Mouse (Mus musculus): ENCODE results near the gene Apol7a. TPM values are rescaled to one million over a fixed set of nuclear protein-coding genes. Genes with fewer than 3 reads are reported as not detected.
"Not testable (repeated sequence)": the region's sequence is repeated elsewhere in the genome, so short reads cannot be mapped to it uniquely, and the experiment has no call there.

Gene Apol7a
- polyA plus RNA-seq (2015; fragmentation: Nextera tagmentation; extraction: Ambion mirVana): 0.14 and 0.15 TPM in 2 replicates

DNA sequence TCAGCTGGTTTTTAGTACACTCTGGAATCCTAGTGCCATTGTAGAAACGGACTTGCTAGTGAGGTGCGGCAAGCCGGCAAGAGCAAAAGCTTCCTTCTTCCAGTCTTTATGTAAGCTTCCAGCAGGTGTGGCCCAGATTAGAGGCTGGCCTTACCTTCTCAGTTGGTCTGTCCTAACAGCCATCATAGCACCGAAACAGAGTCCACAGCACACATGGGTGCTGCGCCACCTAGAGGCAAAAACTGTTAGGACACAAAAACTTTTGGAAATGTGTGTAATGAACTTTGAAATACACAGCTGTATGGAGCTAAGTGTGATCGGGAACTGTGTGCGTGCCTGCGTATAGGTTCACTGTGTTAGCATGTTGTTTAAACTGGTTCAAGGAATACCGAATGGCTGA lies at the start of gene Apol7a:
Gene Apol7a (minus strand): TSS at position 84 of the 400 bp plus-strand sequence.
- not testable (repeated sequence) for H3K9me3 ChIP-seq (replicated peaks); H3K4me2 ChIP-seq; H3K27me3 ChIP-seq; H3K36me3 ChIP-seq; ATAC-seq (replicated peaks; ENCODE audit: insufficient number of reproducible peaks, insufficient read depth, low FRiP score, low read depth); H3K9ac ChIP-seq; H3K4me3 ChIP-seq
- Histone ChIP-seq H3K4me1 (replicated peaks) (peaks cover 11% of the 10 kb centered on the region), H3K27ac (peak within 1 kb of the TSS; percentile 68)
- 62% methylated on average over 9 of the region's 9 CpGs for WGBS

GRCm38 (mm10) chr15:77447392-77447791 lies 48.5 kb upstream of the Apol7a start, which contains the start of gene Apol7b:
TSS of gene Apol7b (minus strand) at chr15:77447492.
- not testable (repeated sequence) for H3K4me3 ChIP-seq; H3K9me3 ChIP-seq (replicated peaks); H3K4me2 ChIP-seq; H3K9ac ChIP-seq; H3K27ac ChIP-seq; ATAC-seq (replicated peaks; ENCODE audit: insufficient number of reproducible peaks, insufficient read depth, low FRiP score, low read depth); H3K27me3 ChIP-seq; H3K4me1 ChIP-seq (replicated peaks); H3K36me3 ChIP-seq
- 80% methylated on average over 2 of the region's 2 CpGs for WGBS

DNA sequence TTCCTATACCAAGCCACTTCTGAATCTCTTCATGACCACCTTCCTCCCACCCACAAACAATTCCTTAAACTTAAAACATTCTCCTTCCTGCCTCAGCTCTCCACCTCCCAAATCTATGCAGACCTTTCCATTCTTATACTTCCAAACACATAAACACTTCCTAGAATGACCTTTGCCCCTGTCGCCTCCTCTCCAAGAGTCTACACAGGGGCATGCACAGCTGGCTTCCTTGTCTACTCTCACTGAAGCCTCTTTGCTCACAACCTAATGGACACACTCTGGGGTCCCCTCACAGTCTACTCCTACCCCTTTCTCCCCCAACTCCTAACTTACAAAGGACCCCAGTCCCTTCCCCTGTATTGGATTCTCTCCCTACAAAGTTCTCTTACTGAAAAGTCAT lies 46.8 kb upstream of the Apol7a start:
- WGBS: 88% methylated on average over 1 of the region's 1 CpGs
- not testable (repeated sequence) for H3K9me3 ChIP-seq (replicated peaks); ATAC-seq (replicated peaks; ENCODE audit: insufficient number of reproducible peaks, insufficient read depth, low FRiP score, low read depth)

DNA sequence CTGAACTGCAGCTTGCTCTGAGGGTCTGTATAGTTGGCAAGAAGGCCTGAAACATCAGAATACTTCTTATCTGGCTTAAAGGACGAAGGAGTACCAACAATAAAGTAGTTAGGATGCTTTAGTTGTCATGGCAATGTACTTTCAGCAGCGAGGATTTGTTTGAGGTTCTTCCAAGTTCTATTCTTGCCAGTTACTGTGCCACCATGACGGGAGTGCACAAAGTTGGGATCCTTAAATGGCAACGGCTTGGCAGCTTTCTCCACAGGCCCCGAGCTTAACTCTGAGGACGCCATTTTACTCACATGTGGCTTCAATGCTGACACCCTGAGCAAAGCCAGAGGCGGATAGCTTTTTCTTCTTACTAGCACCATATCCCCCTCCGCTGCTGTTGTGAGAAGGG lies 45.8 kb upstream of the Apol7a start:
- not testable (repeated sequence) for H3K9me3 ChIP-seq (replicated peaks); H3K36me3 ChIP-seq; H3K4me2 ChIP-seq; H3K4me3 ChIP-seq; H3K4me1 ChIP-seq (replicated peaks); ATAC-seq (replicated peaks; ENCODE audit: insufficient number of reproducible peaks, insufficient read depth, low FRiP score, low read depth); H3K27me3 ChIP-seq; H3K9ac ChIP-seq; H3K27ac ChIP-seq
- 73% methylated on average over 8 of the region's 8 CpGs for WGBS

More for the DNA sequence above, 46.8 kb upstream of the Apol7a start:
- H3K4me1 ChIP-seq (replicated peaks); H3K27ac ChIP-seq; H3K4me2 ChIP-seq; H3K36me3 ChIP-seq; H3K27me3 ChIP-seq; H3K4me3 ChIP-seq; H3K9ac ChIP-seq: not testable (repeated sequence)

DNA sequence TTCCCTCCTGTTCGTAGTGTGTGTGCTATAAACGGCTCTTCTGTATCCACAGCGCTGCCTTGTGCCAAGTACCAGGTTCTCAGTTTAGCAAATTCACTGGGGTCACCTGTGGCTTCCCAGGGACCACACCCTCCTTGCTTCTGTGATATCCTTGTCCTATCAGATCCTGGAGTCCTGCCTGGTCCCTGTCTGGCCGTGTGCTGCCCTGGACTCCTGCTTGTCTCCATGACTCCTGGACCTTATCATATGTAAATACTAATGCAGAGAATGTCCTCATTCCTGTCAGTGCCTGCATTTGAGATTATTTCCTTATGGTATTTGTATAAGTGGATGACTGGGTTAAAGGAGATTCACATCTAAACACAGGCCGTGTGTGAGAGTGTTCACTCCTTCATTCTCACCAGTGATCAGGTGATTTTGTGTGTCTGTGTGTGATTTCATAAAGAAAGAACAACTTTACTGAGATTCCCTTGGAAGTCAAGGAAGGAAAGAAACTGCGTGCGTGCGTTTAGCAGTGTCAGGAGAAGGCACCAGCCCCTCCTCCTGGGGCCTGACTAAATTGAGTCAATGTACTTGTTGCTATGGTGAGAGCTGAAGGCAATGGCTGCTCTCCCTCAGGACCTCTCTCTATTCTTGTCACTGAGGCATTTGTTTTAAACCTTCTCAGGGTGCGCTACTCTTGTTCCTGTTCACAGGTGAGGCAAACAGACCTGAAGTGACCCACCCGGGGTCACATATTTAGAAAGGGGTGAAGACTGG lies 30.0 kb upstream of the Apol7a start:
- not testable (repeated sequence) for H3K4me3 ChIP-seq; H3K36me3 ChIP-seq; H3K4me1 ChIP-seq (replicated peaks); H3K4me2 ChIP-seq; ATAC-seq (replicated peaks; ENCODE audit: insufficient number of reproducible peaks, insufficient read depth, low FRiP score, low read depth); H3K27ac ChIP-seq; H3K9ac ChIP-seq; H3K27me3 ChIP-seq; H3K9me3 ChIP-seq (replicated peaks)
- WGBS: 30% methylated on average over 9 of the region's 10 CpGs

- not testable (repeated sequence) for H3K4me2 ChIP-seq; H3K9me3 ChIP-seq (replicated peaks); H3K27me3 ChIP-seq; H3K9ac ChIP-seq; H3K27ac ChIP-seq; H3K36me3 ChIP-seq; H3K4me3 ChIP-seq; H3K4me1 ChIP-seq (replicated peaks)
- 47% methylated on average over 5 of the region's 7 CpGs for WGBS
- ATAC-seq (replicated peaks; ENCODE audit: insufficient number of reproducible peaks, insufficient read depth, low FRiP score, low read depth): peak; percentile 62
These were observed 24.0 kb upstream of the Apol7a start for GRCm38 (mm10) chr15:77422925-77423324.

DNA sequence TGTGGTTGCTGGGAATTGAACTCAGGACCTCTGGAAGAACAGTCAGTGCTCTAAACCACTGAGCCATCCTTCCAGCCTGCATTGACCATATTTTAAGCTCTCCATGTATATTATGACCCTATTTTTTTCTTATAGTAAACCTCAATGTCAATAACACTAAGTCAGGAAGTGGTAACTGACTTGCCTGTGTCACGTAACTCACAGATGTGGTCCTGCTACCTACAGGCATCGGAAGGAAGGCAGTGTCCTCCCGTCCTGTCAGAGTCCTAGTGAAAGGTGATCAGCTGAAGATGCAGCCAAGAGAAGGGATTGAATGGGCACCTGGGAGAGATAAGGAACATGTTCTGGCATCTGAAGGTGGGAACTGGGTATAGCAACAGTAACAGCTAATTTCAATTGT lies 20.7 kb upstream of the Apol7a start:
- not testable (repeated sequence) for H3K9me3 ChIP-seq (replicated peaks); H3K9ac ChIP-seq; H3K27ac ChIP-seq; H3K4me3 ChIP-seq; H3K4me1 ChIP-seq (replicated peaks); ATAC-seq (replicated peaks; ENCODE audit: insufficient number of reproducible peaks, insufficient read depth, low FRiP score, low read depth); H3K36me3 ChIP-seq; H3K4me2 ChIP-seq; H3K27me3 ChIP-seq
- WGBS: no CpG with 5 or more reads among the region's 3 CpGs

- not testable (repeated sequence) for H3K36me3 ChIP-seq; ATAC-seq (replicated peaks; ENCODE audit: insufficient number of reproducible peaks, insufficient read depth, low FRiP score, low read depth); H3K27me3 ChIP-seq; H3K4me2 ChIP-seq; H3K27ac ChIP-seq; H3K9ac ChIP-seq; H3K4me3 ChIP-seq; H3K4me1 ChIP-seq (replicated peaks); H3K9me3 ChIP-seq (replicated peaks)
- 19% methylated on average over 3 of the region's 10 CpGs for WGBS
These were observed 17.9 kb upstream of the Apol7a start for GRCm38 (mm10) chr15:77416655-77417333.

DNA sequence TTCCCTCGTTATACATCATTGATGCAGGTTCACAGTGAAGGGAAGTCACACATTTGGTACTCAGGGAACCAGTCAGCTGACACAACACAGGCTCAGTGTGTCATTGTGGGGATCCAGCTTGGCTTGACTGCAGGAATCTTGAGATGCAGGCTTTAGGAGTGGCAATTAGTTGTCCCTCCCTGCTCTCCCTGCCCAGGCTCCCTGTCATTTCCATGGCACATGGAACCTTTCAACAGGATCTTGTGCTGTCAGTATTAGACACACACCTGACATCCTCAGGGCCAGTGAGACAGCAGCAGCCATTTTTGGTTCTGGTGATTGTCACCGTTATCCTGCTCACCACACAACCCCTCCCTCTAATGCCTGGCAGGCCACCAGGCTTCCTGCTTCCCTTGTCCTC lies 16.7 kb upstream of the Apol7a start:
- not testable (repeated sequence) for H3K4me2 ChIP-seq; H3K27me3 ChIP-seq; H3K36me3 ChIP-seq; H3K9ac ChIP-seq; H3K4me1 ChIP-seq (replicated peaks); ATAC-seq (replicated peaks; ENCODE audit: insufficient number of reproducible peaks, insufficient read depth, low FRiP score, low read depth); H3K9me3 ChIP-seq (replicated peaks); H3K4me3 ChIP-seq; H3K27ac ChIP-seq
- 46% methylated on average over 2 of the region's 2 CpGs for WGBS

GRCm38 (mm10) chr15:77412695-77413094 lies 13.8 kb upstream of the Apol7a start:
- H3K4me2 ChIP-seq; H3K27me3 ChIP-seq; H3K36me3 ChIP-seq; H3K4me1 ChIP-seq (replicated peaks); H3K4me3 ChIP-seq; ATAC-seq (replicated peaks; ENCODE audit: insufficient number of reproducible peaks, insufficient read depth, low FRiP score, low read depth); H3K27ac ChIP-seq; H3K9ac ChIP-seq; H3K9me3 ChIP-seq (replicated peaks): not testable (repeated sequence)
- 21% methylated on average over 4 of the region's 4 CpGs for WGBS

GRCm38 (mm10) chr15:77411035-77411434 lies 12.1 kb upstream of the Apol7a start, which contains the start of gene Apol9a:
TSS of gene Apol9a (minus strand) at chr15:77411135.
- not testable (repeated sequence) for H3K9me3 ChIP-seq (replicated peaks); H3K9ac ChIP-seq; H3K4me2 ChIP-seq; H3K36me3 ChIP-seq; H3K4me1 ChIP-seq (replicated peaks); H3K27ac ChIP-seq; H3K4me3 ChIP-seq; ATAC-seq (replicated peaks; ENCODE audit: insufficient number of reproducible peaks, insufficient read depth, low FRiP score, low read depth)
- WGBS: 100% methylated on average over 1 of the region's 4 CpGs
- H3K27me3 ChIP-seq: peaks cover 10% of the 10 kb centered on the region; the same call in 1 of the 2 replicates

GRCm38 (mm10) chr15:77406370-77406769 lies 7.5 kb upstream of the Apol7a start:
- not testable (repeated sequence) for H3K36me3 ChIP-seq; H3K9me3 ChIP-seq (replicated peaks); H3K27ac ChIP-seq; H3K9ac ChIP-seq; H3K4me3 ChIP-seq; H3K4me1 ChIP-seq (replicated peaks); H3K4me2 ChIP-seq
- peaks cover 10% of the 10 kb centered on the region; the same call in 1 of the 2 replicates for H3K27me3 ChIP-seq
- ATAC-seq (replicated peaks; ENCODE audit: insufficient number of reproducible peaks, insufficient read depth, low FRiP score, low read depth): peak; percentile 59; the same call in 1 of the 2 replicates
- 34% methylated on average over 10 of the region's 10 CpGs for WGBS
